Mouse (Mus musculus) gastrocnemius, postnatal 14 days (tissue): ENCODE results near the gene Efnb3. TPM values are rescaled to one million over a fixed set of nuclear protein-coding genes. Genes with fewer than 3 reads are reported as not detected.

ENCODE experiments used
- DNase-seq: peaks from one replicate; pipeline ENCODE4 v3.0.0; 2021; ENCODE audit warnings: mixed read lengths
- intact Hi-C: fragments of 180-260 bp; cut with DNase I; formaldehyde crosslinking; loops from one replicate; pipeline ENCODE4 v1.15.1; 2025; ENCODE audit warnings: low total_unique reads
- total RNA-seq, 2 experiments: library from RNA; stranded (reverse); gene quantifications; 2 replicates each; pipeline ENCODE4 v1.2.3; 2021

The Efnb3 gene
- total RNA-seq, 2 experiments from 2014 or later = 0.71 to 1.3 TPM

DNA sequence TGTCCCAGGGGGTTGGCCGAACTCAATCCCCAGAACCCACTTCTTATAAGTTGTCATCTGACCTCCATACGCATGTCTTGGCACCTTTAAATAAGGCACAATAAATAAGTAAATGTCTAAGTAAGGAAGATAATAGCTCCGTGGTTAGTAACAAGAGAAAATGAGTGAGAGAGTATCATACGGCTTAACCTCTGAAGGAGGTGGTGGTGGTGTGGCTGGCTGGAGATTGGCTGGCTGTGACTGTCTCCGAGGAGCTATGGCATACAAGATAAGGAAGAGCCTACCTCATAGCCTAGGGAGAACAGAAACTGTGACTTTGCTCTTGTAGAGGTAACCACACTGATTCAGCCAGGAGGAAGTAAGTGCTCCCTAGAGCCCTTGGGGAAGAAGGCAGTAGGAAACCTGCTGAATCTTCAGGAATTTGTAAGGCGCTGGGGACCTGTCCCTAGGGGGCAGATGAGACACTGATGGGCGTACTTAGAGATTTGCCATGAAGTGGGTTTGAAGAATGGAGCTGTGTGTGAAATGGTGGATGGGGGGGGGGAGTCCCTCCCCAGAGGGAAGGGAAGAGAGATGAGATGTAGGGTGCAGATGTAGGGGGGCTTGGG, 25.8 kb upstream of the Efnb3 start:
- no peak for DNase-seq
- intact Hi-C loops = no loop called here

DNA sequence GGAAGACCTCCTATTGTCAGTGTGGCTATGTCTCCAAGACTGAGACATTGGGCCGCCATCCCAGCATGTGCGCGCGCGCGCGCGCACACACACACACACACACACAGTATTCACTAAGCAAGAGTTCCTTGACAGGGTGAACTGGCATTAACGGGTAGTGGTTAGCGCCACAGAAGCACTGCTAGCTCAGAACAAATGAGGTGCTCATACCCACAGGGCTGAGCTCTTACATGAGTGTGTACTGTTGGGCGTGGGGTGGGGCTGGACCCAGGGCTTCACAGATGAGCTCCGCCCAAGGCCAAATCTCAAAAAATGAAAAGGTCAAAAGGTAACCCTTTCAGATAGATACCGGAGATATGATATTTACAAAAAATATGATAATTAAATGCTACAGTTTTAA, 24.9 kb upstream of the Efnb3 start:
- intact Hi-C loops = no loop called here
- no peak for DNase-seq

DNA sequence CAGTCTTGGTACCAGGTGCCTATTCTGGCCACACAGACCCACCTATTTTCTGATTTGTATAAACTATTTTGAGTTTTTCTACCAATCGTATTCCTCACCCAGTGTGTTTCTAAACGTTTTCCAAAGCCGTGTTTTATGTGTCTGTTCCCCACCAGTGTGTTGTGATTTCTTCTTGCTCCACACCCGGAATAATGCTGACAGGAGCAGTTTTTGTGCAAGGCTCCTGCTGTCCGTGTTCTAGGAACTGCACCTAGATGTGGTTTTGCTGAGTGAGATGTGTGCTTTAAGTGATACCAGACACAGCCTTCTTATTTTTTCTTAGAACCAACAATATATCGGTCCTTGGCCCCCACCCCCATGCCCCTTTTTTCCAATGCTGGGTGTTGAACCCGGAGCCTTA, 24.0 kb upstream of the Efnb3 start:
- intact Hi-C loops = no loop called here

DNA sequence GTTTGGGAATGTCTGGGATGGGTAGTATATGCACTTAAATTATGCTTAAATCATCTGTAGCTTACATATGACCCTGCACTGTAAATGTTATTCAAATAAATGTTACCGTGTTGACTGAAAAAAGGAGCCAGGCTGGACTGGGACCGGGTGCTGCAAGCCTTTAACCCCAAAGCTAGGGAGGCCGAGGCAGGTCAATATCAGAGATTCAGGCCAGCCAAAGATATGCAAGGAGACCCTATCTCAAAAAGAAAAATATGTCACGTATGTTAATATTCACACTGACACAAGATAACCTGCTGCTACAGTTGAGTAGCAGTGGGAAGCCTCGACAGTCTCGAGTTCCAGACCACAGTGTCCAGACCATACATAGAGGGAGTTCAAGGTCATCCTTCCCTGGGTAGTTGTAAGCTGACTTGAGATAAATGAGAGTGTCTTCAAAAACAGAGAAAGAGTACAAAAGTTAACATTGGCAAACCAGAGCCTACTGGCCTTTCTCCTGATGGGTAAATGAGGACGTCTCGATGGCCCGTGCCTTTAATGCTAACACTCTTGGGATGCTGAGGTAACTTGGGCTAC, 22.3 kb upstream of the Efnb3 start:
- intact Hi-C loops = no loop called here

More for the DNA sequence above, 24.0 kb upstream of the Efnb3 start:
- no peak for DNase-seq

DNA sequence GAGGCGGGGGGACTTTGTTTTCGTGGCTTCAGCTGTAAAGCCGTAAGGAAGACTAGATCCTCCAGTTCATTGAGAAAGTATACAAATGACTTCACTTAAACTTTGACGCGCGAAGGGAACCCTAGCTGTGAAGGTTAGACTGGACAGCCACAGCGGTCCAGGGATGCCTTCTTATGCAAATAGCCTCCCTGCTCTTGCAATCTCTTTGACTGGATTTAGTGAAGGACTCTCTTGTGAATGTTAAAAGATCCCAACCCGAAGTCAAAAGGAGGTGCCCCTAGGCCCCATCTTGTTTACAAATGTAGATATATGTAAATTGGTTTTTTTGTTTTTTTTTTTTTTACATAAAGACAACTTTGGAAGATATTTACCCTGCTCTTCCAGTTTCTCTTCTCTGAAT, 21.8 kb upstream of the Efnb3 start:
- DNase-seq = no peak

More for the DNA sequence above, 22.3 kb upstream of the Efnb3 start:
- DNase-seq = no peak

DNA sequence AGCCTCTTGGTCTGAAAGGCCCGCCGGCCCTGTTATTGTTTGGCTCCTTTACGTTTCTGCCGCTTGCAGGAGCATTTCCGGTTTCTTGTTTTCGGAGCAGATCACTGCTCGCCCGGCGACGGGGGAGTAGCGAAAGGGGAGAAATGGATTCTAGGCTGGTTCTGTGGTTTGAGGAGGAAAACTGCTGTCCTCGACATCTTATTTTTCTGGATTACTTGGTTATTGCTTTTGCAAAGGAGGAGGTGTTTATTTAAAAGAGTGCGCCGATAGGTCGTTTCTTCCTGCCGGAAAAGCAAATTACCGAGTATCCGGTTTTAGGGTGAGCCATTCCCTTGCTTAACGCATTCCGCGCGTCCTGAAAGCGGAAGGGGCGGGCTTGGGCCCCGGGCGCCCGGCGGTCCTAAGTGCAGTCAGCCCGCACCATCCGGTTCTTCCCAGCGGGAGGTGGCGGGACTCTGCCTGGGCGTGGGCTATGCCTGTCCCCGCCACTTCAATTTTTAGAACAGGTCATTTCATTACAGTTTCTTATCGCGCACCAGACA, 21.2 kb upstream of the Efnb3 start:
- peak; percentile 91 for DNase-seq
- intact Hi-C loops = no loop called here

More for the DNA sequence above, 21.8 kb upstream of the Efnb3 start:
- intact Hi-C loops = no loop called here

DNA sequence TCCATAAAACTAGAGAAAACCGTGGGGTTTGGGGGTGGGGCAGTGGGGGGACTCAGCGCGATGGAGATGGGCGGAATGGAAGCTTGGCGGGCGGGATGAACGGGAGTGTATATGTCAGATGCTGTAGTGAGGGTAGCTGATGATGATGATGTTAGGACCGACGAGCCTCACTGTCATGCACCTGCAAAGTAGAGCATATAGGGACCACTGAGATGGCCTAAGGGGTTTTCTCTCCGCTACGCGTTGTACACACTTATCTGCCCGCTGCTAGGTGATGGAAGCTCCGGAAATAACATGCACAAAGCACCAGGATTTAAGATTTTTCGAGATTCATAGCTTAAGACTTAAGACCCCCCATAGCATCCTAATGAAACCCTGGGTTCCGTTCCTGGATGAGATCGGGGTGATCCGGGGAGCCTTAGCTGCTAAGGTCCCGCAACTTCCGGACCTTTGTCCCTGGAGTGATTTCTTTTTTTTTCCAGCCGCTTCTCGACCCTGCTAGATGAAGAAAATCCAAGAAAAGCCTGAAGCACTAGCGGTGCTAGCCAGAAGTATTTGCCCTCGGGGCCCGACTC, 20.7 kb upstream of the Efnb3 start:
- intact Hi-C loops = no loop called here
- no peak for DNase-seq

DNA sequence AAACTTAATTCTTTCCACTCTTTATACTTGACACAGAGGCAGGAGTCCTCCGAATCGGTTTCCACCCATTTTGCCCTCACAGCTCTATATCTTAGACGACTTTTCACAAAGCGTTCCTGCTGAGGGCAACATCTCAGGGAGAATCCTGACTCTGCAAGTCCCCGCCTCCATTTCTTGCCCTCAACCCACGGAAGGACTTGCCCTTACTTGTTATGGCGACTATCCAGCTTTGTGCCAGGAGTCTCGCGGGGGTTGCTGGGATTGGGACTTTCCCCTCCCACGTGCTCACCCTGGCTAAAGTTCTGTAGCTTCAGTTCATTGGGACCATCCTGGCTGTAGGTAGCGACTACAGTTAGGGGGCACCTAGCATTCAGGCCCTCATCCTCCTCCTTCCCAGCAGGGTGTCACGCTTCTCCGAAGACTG, 20.1 kb upstream of the Efnb3 start, which contains the start of the genes Wrap53 and Trp53:
Gene Wrap53 (minus strand): TSS at position 165 of the 424 bp plus-strand sequence.
Gene Trp53 (plus strand): TSS at position 269 of the 424 bp plus-strand sequence.
- intact Hi-C loops = no loop called here

DNA sequence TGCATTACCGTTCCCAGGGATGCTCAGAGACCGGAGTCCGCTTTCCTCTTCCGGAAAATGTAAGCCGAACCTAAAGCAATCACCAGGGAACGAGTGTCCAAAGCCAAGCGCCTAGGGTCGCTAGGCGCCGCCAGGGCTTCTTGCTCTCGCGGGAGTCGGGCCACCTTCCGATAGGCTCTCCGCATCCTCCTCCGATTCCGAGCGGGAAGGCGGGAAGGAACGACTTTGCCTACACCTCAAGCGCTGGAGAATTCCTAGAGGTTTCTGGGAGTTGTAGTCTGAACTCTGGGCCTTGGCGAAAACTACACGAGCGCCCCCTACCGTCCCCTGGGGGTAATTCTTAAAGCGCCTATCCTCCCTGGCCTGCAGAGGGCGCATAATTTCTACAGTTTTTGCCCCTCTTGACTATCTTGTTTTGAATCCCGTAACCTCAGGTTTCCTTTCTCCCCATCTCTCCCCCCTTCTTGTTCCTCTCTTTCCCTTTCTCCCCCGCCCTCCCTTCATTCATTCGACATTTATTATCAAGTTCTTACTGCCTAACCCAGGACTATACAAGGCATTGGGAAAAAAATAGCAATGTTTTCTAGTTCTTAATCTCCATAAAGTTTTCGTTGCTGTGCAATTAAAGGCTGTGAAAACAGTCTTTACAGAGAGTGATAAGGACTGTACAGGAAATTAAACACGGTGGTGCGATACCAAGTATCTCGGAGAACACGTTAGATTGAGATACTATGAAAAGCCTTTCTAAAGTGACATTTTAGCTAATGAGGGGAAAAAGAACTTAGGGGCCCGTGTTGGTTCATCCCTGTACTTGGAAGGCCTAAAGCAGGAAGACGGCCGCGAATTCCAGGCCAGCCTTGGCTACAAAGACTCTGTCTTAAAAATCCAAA, 19.4 kb upstream of the Efnb3 start:
- peak; percentile 92 for DNase-seq
- intact Hi-C loops = loop anchor here (5.0 kb wide), 1 partner anchor 33 kb away; no protein-coding TSS in a partner anchor

More for the DNA sequence above, 20.1 kb upstream of the Efnb3 start, which contains the start of the genes Wrap53 and Trp53:
- peak; percentile 90 for DNase-seq

DNA sequence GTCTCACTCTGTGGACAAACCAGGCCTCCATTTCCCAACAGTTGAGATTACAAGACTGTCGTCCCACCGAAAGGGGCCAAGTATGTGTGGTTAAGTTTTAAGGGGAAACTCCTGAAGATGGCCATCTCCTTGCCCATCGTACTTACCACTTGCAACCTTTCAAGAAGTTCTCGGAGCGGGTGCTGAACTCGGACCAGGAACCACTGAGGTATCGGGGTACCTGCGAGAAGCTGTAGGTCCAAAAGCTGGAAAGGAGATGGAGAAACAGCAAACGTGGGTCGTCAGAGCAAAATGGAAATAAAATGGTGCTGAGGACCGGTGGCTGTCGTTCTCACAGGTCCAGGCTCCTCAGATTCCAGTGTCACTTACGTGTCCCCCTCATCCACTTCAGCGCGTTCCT, 18.3 kb upstream of the Efnb3 start:
- intact Hi-C loops = loop anchor here (5.0 kb wide), 1 partner anchor 34 kb away; no protein-coding TSS in a partner anchor
- no peak for DNase-seq

DNA sequence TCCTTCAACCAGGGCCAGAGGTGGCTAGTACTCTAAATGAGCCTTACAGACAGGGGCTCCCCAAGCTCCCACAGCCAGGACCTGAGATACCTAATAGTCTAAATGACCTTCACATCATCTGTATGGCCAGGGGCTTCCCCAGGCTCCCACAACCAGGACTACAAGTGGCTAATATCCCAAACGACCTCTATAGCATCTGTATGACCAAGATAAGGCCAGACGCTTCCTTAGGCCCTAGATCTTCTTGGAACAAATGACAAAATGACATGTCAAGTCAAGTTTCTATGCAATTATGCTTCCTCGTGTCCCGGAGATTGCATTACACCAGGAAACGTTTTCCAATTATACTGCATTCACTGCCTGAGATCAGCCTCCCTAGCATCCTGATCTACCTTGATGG, 16.3 kb upstream of the Efnb3 start:
- intact Hi-C loops = loop anchor here (5.0 kb wide), 1 partner anchor 36 kb away; no protein-coding TSS in a partner anchor

DNA sequence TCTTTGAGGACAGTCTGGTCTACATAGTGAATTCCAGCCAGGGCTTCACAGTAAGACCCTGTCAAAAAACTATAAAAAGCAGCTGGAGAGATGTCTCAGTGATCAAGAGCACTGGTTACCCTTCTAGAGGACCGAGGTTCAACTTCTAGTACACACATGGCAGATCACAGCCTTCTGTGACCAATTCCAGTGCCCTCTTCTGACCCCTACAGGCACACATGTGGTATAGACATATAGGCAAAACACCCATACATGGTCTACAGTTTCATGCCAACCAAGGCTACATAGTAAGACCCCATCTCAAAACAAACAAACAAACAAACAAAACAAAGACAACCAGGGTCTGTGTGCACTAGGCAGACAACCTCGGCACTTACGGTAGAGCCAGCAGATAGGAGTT, 15.2 kb upstream of the Efnb3 start:
- DNase-seq = no peak
- intact Hi-C loops = loop anchor here (5.0 kb wide), 1 partner anchor 37 kb away; no protein-coding TSS in a partner anchor

More for the DNA sequence above, 16.3 kb upstream of the Efnb3 start:
- DNase-seq = no peak

DNA sequence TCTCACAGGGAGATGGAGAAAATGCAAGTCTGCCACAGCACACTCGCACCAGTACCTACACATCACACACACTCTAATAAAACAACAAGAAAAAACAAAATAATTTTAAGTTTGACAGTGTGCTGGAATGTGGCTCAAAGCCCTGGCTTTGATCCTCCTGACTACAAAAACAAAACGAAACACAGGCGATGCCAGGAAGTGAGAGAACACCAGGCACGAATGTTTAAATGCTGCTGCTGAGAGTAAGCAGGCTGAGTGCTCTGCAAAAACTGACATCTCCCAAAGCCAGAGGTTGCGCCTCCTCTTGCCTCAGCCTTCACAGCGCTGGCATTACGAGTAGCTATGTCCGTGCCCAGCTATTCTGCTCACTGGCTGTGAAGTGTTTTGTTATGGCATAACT, 5.1 kb upstream of the Efnb3 start:
- intact Hi-C loops = no loop called here
- DNase-seq = no peak

DNA sequence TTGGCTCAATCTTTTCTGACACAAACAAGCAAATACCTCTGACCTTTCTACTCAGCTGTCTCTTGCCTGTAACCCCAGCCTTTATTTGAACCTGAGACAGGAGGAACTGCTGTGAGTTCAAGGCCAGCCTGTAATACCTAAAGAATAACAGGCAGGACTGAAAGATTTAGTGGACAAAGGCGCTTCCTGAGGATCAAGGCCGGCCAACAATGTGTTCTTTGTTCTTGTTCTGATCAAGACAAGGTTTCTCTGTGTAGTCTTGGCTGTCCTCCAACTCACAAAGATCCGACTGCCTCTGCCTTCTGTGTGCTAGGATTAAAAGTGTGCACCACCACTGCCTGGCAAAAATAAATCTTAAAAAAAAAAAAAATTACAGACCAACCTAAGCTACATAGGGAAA, 4.4 kb upstream of the Efnb3 start:
- intact Hi-C loops = no loop called here
- no peak for DNase-seq

DNA sequence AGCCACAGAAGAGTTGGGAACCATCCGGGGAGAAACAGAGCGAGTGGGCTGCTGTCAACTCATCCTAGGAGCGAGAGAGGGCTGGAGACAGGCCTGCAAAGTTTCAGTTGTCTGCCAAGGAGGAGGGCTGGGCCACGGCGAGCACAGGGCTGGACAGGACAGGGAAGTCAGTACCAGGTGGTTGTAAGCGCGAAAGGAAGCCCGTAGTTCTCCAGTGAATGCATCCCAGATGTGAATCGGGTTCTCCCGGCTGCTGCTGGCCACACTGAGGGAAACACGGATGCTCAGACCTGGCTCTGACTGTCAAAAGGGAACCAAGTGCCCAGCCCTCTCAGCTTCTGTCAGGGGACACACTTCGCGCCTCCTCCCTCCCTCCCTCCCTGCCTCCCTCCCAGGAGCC, 3.4 kb upstream of the Efnb3 start:
- intact Hi-C loops = no loop called here
- DNase-seq = no peak

DNA sequence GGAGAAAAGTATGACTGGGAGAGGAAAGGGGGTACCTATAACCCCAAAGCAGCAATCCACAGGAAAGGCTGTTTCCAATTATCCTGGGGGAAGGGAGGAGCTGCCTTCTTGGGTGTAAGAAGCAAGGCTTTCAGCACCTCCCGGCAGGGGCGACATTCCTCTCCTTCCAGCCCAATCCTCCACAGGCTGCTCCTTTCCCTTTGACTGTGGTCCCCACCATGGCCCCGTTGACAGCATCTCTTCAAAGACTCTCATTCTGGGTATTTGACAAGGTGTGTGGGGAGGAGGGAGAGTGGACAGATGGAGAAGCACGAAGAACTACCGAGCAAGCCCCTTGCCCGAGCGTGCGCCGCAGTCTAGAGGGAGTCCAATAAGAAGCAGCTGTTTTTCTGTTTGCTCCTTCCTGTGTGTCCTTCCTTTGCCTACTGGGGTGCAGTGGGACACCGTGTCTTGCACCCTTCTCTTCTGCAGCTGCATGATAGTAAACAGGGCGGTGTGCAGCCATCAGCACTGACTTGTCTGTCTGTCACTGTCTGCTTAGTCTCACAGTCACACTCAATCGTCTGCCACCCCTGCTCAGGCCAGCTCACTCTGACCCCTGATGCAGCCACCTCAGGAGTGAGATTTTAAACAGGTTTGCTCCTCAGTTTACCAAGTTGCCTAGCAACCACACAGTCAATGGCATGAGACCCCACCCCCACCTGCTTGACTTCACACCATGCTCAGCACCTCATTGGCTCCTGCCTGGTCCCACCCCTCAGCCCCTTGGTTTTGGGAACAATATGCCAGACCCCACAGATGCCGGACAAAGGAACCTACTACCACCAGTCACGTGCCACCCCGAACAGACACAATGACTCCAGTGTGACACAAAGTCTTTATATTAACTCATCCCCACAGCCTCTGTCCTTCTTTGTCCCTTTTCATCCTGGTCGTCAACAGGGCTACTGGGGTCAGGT, 1.2 kb upstream of the Efnb3 start:
- intact Hi-C loops = no loop called here
- DNase-seq = no peak

DNA sequence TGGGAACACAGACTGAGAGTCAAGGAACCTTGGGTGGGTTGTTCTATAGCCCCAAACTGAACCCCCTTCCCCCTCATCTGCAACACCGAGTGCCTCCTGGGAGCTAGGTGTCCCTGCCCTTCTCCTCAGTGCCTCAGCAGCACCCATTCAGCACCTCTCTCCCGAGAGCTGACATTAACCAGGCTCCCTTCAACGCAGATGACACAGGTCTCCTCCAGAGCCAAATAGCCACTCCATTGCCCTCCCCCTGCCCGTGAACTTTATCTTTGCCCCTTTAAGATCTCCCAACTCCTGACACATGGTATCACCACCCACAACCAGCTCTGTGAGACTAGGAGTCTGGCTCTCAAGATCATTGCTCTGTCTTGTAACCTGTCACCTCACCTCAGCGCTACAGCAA, 822 bp downstream of the Efnb3 start:
- DNase-seq = no peak
- intact Hi-C loops = no loop called here

DNA sequence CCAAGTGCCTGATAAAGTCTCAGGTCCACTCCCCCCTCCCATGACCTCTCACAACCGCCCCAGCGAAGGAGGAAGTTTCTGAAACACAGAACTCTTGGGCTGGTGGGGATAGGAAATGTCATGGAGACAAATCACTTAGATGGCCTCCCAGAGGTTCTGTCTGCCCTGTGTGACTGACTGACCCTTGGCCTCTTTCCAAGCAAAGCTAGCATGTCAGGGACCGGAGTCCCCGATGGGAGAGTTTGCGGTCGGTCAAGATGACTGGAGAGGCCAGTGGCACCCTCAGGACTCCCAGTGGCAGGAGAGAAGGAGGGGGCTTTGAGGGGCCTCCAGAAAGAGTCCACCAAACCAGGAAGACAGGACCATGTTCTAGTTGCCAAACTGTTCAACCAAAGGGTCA, 1.2 kb downstream of the Efnb3 start:
- intact Hi-C loops = no loop called here
- DNase-seq = no peak
